Mouse (Mus musculus) stomach, postnatal 0 days (tissue): ENCODE data around the gene Zfp800.

ENCODE experiments used
- CTCF ChIP-seq: IDR thresholded peaks from 2 replicates; pipeline ENCODE4 v1.5.1; 2016; ENCODE audit warnings: antibody characterized with exemption, low read depth, mild to moderate bottlenecking, moderate library complexity
- EP300 ChIP-seq: optimal IDR thresholded peaks from 2 replicates; pipeline ENCODE3; 2016; ENCODE audit warnings: antibody characterized with exemption

DNA sequence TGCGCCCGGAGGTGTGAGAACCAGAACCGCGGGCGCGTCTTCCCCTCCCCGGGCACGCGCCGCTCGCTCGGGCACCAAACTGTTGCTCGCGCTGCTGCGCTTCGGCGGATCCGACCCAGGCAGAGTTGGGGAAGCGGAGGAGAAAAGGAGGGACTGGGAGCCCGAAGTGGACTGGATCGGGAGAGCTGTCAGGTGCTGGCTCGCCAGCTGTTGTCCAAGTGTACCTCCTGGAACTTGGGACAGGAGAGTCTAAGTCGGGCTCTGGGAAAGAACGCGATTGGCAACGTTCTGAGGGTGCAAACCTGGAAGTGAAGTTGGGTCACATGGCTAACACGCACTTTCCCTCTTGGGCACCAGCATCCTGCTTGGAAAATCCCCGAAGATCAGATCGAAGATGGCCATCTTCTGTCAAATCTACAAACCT is 135.6 kb downstream of the Zfp800 start:
- TF ChIP-seq CTCF: no peak
- no peak for TF ChIP-seq EP300
